Mouse (Mus musculus) urinary bladder, adult 2 months (tissue): ENCODE results near the gene Cenpx. TPM values are rescaled to one million over a fixed set of nuclear protein-coding genes. Genes with fewer than 3 reads are reported as not detected.

Experiments
- DNase-seq: peaks from one replicate; pipeline ENCODE4 v3.0.0; 2022; ENCODE audit warnings: low spot score
- polyA plus RNA-seq: library from polyadenylated mRNA; depleted of rRNA; stranded (reverse); fragments of >200 nt; gene quantifications from 2 replicates; pipeline ENCODE4 v1.2.3, GENCODE M21; 2012

Gene Cenpx
- polyA plus RNA-seq, 1 experiment, result 76.0 TPM

GRCm38 (mm10) chr11:120723509-120723908 lies 10.0 kb upstream of the Cenpx start:
- no peak for DNase-seq

DNA sequence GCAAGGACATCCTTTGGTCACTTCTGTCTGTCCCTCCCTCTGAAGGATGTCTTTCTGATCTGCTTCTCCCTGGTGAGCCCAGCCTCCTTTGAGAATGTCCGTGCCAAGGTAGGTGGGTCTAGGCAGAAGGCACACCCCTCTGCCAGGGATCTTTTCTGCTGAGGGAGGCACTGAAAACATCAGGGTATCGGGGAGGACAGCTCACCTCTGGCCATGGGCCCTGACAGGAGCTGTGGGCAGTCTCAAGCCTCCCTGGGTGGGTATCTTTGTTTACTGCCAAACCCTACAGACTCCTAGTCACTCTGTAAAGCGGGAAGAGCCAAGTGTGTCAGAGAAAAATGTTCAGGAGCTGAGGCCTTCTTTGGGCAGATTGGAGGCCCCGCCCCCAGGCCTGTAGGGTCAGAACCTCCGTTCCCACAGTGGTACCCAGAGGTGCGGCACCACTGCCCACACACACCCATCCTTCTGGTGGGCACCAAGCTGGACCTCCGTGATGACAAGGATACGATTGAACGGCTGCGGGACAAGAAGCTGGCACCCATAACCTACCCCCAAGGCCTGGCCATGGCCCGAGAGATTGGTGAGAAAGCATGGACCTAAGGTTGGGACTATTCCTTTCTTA lies 9.3 kb upstream of the Cenpx start:
- DNase-seq, result no peak

DNA sequence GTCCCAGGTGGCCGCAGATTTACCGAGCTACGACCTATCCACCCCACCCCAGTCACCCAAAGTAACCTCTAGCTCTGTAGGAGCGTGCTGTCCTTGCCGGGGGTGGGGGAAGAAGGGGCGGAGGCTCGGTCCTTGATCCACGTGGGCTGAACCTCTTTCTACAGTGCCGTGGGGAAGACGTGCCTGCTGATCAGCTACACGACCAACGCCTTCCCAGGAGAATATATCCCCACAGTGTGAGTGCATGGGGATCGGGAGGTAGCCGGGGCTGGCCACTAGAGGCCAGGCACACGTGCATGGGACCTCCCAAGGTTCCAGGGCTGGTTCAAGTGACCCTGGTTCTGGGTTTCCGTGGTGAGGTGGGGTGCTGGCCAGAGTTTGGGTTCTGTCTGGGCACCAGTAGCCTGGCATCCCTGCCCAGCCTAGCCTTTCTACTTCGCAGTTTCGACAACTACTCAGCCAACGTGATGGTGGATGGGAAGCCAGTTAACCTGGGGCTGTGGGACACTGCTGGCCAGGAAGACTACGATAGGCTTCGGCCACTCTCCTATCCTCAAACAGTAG lies 8.6 kb upstream of the Cenpx start:
- DNase-seq, result no peak

- no peak for DNase-seq
Observed at GRCm38 (mm10) chr11:120721124-120722066, 7.9 kb upstream of the Cenpx start, which contains the start of gene Rac3. Gene Rac3, plus strand, starts transcription at chr11:120721470.

DNA sequence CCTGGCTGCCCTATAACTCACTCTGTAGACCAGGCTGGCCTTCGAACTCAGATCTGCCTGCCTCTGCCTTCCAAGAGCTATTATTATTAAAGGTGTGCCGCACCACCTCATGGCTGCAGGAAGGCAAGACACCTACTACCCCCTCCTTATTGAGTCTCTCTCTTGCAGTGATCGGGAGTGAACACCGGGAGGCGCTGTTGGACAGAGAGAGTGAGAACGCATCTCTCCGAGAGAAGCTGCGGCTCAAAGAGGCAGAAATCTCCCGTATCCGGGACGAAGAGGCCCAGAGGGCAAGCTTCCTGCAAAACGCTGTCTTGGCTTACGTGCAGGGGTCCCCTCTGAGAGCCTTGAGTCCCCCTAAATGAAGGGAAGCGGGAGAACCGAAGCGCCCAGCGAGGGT lies 6.9 kb upstream of the Cenpx start:
- peak; percentile 80 for DNase-seq

DNA sequence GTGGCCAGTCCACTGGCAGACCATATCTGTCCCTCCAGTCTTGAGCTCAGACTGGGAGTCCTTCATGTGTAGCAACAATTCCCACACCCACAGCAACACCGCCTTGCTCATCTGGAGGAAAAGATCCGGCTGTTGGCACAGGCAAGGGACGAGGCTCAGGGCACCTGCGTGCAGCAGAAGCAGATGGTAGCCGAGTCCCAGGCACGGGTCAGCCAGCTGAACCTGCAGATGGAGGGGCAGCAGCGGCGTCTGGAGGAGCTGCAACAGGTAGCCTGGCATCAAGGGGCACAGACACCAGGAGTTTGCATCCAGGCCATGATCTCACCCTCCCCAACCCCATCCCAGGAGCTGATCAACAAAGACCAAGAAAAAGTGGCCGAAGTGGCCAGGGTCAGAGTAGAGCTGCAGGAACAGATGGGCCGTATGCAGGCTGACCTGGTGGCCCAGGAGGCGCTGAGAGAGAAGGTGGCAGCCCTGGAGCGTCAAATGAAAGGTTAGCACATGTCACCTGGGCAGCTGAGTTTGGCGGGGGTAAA lies 6.4 kb upstream of the Cenpx start:
- DNase-seq, result no peak

DNA sequence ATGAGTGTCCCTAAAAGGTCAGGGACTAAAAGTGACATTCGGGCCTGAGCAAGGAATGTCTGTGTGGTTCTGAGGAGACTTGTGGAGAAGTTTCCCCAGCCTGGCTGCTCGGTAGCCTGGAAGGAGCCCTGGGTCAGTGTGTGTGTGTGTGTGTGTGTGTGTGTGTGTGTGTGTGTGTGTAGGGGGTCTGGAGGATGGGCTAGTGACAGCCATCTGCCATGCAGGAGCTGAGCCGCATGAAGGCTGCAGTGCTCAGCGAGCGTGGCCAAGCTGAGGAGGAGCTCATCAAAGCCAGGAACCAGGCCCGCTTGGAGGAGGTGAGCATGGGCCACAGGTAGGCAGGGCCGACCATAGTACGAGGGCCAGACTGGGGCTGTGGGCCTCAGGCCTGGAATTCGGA lies 5.7 kb upstream of the Cenpx start:
- DNase-seq, result no peak

- no peak for DNase-seq
Observed at GRCm38 (mm10) chr11:120715131-120715530, 1.6 kb upstream of the Cenpx start.

GRCm38 (mm10) chr11:120714546-120714945 lies 1.0 kb upstream of the Cenpx start:
- DNase-seq, result no peak

DNA sequence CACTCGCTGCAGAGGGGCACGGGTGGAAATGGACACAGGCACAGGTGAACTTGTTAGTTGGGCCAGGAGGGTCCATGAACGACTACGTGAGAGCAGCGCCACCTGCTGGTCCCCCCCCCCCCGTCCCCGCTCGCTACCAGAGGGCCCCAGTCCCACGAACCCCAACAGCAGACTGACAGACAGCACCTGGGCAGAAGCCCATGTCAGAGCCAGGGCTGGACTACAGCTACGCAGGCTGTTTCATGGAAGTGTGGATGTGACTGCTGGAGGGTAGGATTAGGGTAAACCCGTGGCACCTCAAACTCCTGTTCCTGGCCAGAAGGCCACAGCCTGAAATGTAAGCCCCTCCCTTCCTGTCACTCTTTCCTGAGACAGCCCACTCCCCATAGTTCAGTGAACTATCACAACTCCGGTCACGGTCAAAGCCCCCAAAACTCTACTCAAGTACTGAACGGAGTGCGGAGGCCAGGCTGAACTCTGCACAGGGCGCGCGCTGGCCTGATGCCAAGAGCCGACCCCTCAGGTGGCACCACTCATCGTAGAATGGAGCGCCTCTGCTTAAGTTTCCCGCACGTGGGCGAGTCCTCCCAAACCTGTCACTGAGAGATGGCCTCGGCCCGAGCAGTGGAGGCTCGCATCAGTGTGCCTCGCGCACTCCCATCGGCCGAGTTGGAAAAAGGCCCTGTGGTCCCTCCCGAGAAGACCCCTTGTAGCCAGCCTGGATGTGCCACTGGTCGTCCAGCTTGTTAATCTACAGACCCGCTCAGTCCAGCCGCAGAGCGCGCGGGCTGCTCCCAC lies 568 bp downstream of the Cenpx start:
- DNase-seq, result peak; percentile 48

DNA sequence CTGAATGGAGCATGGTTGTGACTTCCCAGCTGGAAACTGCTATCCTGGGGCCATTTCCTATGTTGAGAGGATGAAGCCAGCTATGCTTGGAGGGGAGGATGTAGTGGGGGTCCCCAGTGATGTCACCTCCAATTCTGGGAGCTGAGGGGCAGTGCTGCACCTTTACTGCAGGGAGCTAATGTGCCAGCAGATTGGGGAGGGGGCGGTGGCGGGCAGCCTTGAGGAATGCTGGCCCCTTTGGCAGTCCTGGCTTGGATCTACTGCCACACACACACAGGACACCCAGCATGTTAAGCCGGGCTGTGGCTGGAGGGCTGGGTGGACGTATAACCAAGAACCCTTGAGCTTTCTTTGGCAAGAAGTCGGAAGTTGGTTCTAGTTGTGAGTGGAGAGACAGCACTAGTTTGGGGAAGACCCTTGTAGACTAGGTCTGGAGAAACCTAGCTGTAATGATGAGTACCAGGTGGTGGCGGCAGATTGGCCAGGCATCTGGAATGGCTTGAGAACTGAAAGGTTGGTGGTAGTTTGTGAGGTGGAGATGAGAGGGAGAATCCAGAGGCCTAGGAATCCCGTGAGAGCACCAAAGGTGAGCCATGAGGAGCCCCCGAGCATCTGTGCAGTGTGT lies 1.4 kb downstream of the Cenpx start:
- DNase-seq, result no peak

DNA sequence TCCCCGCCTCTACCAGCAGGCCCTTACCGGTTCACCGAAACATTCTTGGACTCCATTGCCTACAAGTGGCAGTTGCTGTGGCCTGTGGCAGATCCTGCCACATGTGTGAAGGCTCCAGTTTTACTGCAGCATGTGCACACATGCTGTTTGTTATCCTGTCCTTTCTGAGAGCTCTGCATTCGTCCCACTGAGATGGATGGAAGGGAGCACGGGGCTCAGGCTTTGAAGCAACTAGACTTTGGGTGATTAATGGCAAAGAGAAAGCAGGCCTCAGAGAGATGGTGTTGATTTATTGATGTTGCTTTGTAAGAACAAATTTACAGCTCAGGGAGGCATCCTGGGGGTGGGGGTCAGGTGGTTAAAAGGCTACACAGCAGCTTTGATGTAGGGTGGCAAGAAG lies 2.9 kb downstream of the Cenpx start:
- no peak for DNase-seq

GRCm38 (mm10) chr11:120709551-120709950 lies 4.0 kb downstream of the Cenpx start:
- DNase-seq, result no peak

DNA sequence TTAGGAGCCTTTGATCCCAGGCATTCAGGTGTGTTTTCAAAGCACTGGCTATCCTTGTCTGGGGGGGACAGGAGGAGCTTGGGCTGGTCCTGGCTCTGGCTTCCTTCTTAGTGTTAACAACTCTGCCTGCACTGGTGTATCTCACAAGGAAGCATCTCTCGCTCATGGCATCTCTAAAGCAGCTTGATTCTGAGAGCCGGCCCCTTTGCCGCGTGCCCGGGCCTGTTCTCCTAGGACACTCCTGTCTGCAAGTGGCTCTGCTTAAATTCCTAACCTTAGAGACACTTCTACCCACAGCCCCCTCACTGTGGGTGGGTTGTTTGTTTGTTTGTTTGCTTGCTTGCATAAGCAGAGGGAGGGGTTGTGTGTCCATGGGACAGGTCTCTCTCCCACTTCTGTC lies 5.6 kb downstream of the Cenpx start:
- no peak for DNase-seq

GRCm38 (mm10) chr11:120707225-120707624 lies 6.3 kb downstream of the Cenpx start:
- DNase-seq, result no peak

DNA sequence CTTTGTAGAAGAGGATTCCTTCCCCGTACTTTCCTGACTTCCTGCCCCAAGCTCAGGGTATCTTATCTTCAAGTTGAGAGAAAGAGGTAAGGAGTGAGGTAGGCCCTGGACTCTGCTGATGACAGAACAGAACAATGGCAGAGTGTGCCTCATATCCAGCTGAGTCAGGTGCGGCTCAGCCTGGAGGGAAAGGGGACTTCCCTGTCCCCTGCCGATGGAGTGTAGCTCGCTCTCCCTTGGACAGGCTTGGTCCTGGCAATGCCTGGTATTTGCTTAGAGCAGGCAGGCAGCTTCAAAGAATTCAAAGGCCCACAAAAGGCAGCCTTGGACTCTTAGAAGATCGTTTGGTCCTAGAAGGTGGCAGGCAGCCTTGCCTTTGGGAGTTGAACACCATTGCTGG lies 7.4 kb downstream of the Cenpx start:
- no peak for DNase-seq

GRCm38 (mm10) chr11:120704486-120705325 lies 8.8 kb downstream of the Cenpx start:
- DNase-seq, result no peak

DNA sequence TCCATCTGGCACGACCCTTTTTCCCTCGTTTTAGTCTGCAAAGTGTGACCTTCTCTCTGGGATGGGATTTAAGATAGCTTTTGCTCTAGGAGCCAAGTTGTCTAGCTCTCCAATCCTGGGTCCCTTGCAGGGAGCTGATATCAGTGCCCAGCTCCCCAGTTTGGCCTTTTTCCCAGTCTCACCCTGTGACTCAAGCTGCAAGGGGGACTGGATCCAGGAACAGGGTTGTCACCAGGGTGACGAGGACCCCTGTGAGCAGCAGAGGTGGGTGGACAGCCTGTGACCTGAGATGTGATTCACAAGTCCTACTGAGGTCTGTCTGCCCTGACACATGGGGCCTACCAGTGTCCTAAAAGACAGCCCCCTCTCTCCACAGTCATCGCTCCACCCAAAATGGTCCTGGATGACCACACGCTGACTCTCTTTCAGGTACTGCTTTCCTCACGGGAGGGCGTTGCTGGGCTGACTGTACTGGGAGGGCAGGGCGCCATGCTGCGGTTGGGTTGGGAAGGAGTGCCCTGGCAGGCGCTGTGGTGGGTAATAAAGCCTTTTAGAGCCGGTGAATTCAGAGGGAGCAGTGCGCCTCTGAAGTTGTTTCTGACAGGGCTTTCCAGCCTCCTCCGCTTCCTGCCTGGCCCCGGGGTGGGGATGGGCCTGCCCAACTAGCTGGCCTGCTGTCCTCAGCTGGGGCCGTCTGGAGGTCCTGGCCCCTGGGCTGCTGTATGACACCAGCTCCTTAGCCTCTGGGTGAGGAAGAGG lies 9.7 kb downstream of the Cenpx start:
- no peak for DNase-seq

DNA sequence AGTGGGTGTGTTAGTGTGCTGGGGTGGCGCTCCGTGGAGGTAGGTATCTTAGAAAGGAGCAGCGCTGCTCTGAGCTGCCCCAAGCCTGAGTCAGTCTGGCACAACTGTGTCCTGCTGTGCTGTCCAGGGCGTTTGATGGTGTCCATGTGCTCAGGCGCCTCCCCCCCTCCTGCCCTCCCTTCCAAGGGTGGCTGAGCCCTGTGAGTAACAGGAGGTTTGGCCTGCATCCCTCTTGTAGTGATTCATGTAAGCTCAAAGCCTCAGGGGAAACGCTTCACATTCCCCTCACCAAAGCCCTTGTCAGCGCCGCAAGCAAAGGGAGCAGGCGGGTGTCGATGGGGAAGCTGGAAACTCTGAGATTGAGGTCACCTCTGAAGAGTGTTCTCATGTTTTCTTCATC lies 15.8 kb downstream of the Cenpx start:
- no peak for DNase-seq

GRCm38 (mm10) chr11:120696568-120696967 lies 17.0 kb downstream of the Cenpx start:
- DNase-seq, result no peak
